Mouse (Mus musculus) regulatory T cell (primary cell): ENCODE measurements around the gene Larp4b.

Experiments
- in situ Hi-C: fragments of 300-600 bp; cut with MboI, MseI; formaldehyde crosslinking; loops from one replicate; pipeline ENCODE4 v1.15.1; 2025; ENCODE audit warnings: high pct_unique_total_duplicates

Gene Larp4b

GRCm38 (mm10) chr13:9122045-9122444 is 28.4 kb downstream of the Larp4b start:
- in situ Hi-C loops = loop anchor here (10.0 kb wide), 1 partner anchor 127 kb away; the partner anchor contains the start of gene Gtpbp4

- in situ Hi-C loops = loop anchor here (10.0 kb wide), 1 partner anchor 130 kb away; the partner anchor contains the start of gene Gtpbp4
These were observed 31.5 kb downstream of the Larp4b start for GRCm38 (mm10) chr13:9125193-9125592.

GRCm38 (mm10) chr13:9127715-9128114 is 34.0 kb downstream of the Larp4b start:
- in situ Hi-C loops = loop anchor here (10.0 kb wide), 1 partner anchor 133 kb away; the partner anchor contains the start of gene Gtpbp4

- in situ Hi-C loops = loop anchor here (10.0 kb wide), 1 partner anchor 134 kb away; the partner anchor contains the start of gene Gtpbp4
These were observed 35.1 kb downstream of the Larp4b start for GRCm38 (mm10) chr13:9128707-9129314.

GRCm38 (mm10) chr13:9134421-9134820 is 40.7 kb downstream of the Larp4b start:
- in situ Hi-C loops = no loop called here

- in situ Hi-C loops = no loop called here
These were observed 42.4 kb downstream of the Larp4b start for GRCm38 (mm10) chr13:9136088-9136487.

GRCm38 (mm10) chr13:9136733-9137132 is 43.1 kb downstream of the Larp4b start:
- in situ Hi-C loops = no loop called here

- in situ Hi-C loops = no loop called here
These were observed 45.8 kb downstream of the Larp4b start for GRCm38 (mm10) chr13:9139466-9139991.

- in situ Hi-C loops = no loop called here
These were observed 46.5 kb downstream of the Larp4b start for GRCm38 (mm10) chr13:9140204-9140603.

GRCm38 (mm10) chr13:9142371-9142770 is 48.7 kb downstream of the Larp4b start:
- in situ Hi-C loops = no loop called here

- in situ Hi-C loops = no loop called here
These were observed 55.1 kb downstream of the Larp4b start for GRCm38 (mm10) chr13:9148830-9149229.

- in situ Hi-C loops = no loop called here
These were observed 56.0 kb downstream of the Larp4b start for GRCm38 (mm10) chr13:9149473-9150217.

GRCm38 (mm10) chr13:9151100-9151499 is 57.4 kb downstream of the Larp4b start:
- in situ Hi-C loops = no loop called here

GRCm38 (mm10) chr13:9151619-9152018 is 57.9 kb downstream of the Larp4b start:
- in situ Hi-C loops = no loop called here

GRCm38 (mm10) chr13:9152267-9152666 is 58.6 kb downstream of the Larp4b start:
- in situ Hi-C loops = no loop called here

GRCm38 (mm10) chr13:9153803-9154202 is 60.1 kb downstream of the Larp4b start:
- in situ Hi-C loops = no loop called here

GRCm38 (mm10) chr13:9159282-9159681 is 65.6 kb downstream of the Larp4b start:
- in situ Hi-C loops = no loop called here

- in situ Hi-C loops = no loop called here
These were observed 69.2 kb downstream of the Larp4b start for GRCm38 (mm10) chr13:9162888-9163287.

- in situ Hi-C loops = no loop called here
These were observed 74.2 kb downstream of the Larp4b start for GRCm38 (mm10) chr13:9167842-9168241.

GRCm38 (mm10) chr13:9169616-9170015 is 75.9 kb downstream of the Larp4b start:
- in situ Hi-C loops = no loop called here

GRCm38 (mm10) chr13:9170726-9171125 is 77.0 kb downstream of the Larp4b start:
- in situ Hi-C loops = no loop called here

- in situ Hi-C loops = no loop called here
These were observed 79.7 kb downstream of the Larp4b start for GRCm38 (mm10) chr13:9173414-9173813.

GRCm38 (mm10) chr13:9175171-9175570 is 81.5 kb downstream of the Larp4b start:
- in situ Hi-C loops = no loop called here
